Mouse (Mus musculus) c-Kit-positive CD71-positive TER-119-positive erythroid progenitor cells, embryonic 14.5 days (primary cell): ENCODE results near the gene Hist1h3d.
"Not testable (repeated sequence)": the region's sequence is repeated elsewhere in the genome, so short reads cannot be mapped to it uniquely, and the experiment has no call there.

Experiments
- DNase-seq: peaks from one replicate; pipeline ENCODE4 v3.0.0-alpha.2; 2013; ENCODE audit warnings: low spot score

Hist1h3d gene

DNA sequence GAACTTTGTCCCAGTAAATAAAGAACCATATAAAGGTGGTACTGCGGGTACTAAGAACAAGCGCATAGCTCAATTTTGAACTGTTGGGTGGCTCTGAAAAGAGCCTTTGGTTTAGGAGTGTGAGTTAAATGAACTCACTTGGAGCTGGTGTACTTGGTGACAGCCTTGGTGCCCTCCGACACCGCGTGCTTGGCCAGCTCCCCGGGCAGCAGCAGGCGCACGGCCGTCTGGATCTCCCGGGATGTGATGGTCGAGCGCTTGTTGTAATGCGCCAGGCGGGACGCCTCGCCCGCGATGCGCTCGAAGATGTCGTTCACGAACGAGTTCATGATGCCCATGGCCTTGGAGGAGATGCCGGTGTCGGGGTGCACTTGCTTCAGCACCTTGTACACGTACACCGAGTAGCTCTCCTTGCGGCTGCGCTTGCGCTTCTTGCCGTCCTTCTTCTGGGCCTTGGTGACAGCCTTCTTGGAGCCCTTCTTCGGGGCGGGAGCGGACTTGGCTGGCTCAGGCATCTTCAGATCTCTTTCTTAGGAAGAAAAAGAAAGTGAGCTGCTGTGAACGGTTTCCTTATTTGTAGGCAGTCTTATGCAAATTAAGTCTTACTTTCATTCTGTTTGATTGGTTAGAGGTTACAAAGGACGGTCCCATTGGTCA, 10.0 kb downstream of the Hist1h3d start:
- peak; percentile 97 for DNase-seq

DNA sequence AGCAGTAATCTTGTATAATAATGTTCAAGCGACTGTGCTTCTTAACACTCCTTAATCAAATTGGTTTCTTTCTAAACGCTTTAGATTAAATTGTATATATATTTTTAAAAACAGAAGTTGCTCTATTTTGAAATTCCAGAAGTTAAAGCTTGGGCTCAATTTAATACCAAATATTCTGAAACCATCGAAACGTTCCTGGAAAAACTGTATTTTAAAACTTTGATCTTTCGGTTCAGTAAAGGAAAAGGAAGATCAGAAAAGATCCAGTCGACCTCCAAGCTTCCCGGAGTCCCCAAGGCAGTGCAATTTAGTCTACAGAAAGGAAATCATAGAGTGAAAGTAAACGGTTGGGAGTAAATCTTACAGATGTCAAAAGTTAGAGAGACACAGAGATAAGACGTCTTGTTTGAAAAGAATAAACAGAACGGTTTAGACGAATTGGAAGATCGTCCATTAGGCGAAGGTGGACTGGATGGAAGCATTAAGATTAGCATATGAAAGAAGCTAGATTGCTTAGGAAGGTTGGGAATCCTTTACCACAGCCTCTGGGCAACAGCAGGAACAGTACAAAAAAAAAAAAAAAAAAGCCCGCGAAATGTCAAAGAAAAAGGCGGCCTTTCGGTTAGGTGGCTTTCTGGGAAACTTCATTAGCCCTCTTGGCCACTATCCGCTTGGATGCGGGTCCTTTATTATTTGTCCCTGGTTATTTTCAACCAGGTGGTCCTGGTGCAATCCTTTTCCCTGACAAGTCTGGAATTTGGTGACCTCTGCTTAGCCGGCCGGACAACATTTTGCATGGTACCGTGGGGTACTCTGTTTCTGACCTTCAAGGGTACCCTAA, 10.8 kb downstream of the Hist1h3d start:
- peak; percentile 63 for DNase-seq

GRCm38 (mm10) chr13:23586940-23587225, 11.3 kb downstream of the Hist1h3d start:
- DNase-seq, result peak; percentile 38

DNA sequence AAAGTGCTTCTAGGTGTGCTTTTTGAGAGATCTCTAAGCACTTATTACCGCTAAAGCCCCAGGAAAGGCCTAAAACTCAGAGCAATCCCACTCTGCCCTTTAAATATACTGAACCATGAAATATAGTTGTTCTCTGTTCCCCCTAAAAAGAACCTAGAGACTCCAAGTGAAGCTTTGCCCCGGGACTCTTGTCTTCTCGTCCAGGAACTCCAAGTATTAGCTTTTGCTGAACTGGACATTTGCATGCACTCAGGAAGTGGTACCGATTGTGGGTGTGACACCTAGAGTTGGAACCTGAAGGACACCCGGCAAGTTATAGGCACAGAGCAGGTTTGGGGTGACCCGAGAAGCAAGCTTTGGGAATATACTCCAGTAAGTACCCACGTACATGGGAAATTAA, 15.6 kb downstream of the Hist1h3d start:
- no peak for DNase-seq

DNA sequence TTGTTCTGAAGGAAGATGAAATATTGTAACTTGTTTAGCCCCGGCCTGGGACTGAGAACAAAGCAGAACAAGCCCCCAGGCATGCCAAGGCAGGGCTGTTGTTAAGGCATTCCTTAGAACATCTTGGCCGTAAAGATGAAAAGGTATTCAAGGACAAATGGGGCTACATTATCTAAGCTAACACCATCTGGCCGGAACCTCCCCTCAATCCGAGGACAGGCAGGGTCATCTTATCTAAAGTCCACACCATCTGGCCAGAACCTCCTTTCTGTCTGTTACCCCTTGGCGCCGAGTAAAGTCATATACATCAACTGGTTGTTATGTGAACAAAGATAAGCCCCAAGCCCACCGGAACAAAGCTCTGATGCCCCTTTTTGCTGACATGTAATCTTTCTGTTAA, 16.3 kb downstream of the Hist1h3d start:
- DNase-seq, result not testable (repeated sequence)

DNA sequence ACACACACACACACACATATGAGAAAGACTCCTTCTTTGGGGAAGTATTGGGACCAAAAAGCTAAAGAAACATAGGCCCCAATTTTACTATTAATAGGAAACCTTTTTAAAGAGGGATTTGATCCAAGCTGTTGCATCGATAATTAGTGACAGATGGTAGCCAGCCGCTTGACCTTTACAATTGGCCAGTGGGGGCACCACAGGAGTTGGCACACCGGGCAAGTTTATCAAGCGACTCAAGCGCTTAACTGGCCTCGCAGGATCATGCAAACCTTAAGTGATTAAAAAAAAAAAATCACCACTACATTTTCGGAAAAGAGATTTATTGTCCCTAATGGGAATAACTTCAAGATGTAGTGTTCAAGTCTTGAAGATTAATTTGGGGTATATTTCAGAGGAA, 17.1 kb downstream of the Hist1h3d start:
- no peak for DNase-seq

DNA sequence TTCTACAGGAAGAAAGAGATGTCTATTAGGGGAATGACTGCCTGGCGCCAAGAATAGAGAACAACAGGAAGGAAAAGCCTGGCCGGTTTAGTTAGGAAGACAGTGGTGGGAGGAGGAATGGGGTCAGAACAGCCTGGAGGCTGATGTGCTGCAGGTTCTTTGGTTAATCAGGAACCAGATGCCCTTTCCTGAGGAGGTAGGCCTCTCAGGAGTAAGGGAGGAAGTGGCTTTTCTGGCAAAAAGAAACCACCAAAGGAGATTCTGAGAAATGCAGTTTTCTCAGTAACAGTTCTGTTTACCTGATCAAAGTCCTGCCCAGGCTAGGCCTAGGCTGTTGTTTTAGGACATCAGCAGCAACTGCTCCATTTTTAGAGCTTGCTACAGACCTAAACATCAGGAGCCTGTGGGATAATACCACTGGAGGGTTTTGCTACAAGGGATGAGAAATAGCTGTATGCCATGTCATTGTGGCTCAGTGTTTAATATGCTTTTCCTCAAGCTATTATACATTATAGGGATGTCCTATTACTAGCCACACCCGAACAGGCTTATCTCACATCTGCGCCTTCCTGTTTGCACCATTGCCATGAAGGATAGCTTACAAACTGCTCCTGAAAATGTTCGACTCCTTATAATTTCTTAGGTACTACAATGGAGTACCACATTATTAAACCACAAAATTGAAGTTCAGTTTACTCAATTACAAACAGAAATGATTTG, 17.6 kb downstream of the Hist1h3d start:
- peak; percentile 39 for DNase-seq

GRCm38 (mm10) chr13:23595185-23595584, 19.6 kb downstream of the Hist1h3d start:
- DNase-seq, result no peak

DNA sequence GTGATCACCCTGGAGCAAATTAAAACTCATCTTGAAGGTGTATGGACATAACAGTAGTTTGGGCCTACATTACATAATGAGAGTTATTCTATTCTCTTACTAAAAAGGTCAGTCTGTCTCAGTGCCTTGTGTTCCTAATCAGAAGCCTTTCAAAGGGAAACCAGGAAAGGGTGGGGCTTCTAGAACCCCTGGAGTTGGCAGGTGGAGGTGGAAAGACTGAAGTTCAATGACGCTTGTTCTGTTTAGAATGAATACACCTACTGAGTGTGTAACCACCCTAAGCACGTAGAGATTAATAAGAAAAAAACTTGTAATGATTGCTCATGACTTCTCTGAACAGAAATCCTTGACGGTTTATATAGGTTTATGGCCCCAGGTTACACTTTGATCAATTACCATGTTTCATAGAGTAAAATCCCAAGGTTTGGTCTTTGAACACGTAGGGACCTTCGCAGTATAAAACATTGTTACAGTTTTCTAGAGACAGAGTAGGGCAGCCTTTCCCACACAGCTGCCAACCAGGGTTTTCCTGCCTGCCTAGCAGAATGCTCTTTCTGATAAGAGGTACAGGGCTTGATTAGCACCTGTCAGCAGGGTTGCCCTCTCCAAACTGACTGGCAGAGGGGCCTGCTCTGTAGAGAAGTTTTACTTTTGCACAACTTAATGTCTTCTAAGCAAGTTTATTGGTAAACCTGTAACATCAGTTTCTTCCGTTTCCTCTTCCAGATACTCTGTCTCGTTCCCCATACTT, 20.2 kb downstream of the Hist1h3d start:
- peak; percentile 68 for DNase-seq

GRCm38 (mm10) chr13:23597957-23598356, 22.4 kb downstream of the Hist1h3d start:
- DNase-seq, result peak; percentile 90

GRCm38 (mm10) chr13:23603182-23603699, 27.7 kb downstream of the Hist1h3d start:
- no peak for DNase-seq

DNA sequence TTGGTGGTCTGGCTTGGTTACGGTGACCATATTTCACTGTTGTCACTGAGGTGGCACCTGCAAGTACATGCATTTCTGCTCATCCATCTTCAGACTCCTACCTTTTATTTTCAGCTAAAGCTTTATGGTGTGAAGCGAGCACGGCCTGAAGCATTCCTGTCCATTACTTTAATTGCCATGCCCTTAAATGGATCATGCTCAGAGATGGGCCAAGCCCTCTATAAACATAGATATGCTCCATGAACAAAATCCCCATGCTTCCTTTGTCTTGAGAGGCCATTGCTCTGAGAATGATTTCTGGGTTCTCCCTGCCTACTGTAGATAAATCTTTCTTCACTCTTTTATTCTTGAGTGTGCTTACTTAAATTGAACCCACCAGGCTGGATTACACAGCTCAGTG, 28.9 kb downstream of the Hist1h3d start:
- DNase-seq, result no peak

GRCm38 (mm10) chr13:23605052-23605451, 29.5 kb downstream of the Hist1h3d start:
- no peak for DNase-seq

DNA sequence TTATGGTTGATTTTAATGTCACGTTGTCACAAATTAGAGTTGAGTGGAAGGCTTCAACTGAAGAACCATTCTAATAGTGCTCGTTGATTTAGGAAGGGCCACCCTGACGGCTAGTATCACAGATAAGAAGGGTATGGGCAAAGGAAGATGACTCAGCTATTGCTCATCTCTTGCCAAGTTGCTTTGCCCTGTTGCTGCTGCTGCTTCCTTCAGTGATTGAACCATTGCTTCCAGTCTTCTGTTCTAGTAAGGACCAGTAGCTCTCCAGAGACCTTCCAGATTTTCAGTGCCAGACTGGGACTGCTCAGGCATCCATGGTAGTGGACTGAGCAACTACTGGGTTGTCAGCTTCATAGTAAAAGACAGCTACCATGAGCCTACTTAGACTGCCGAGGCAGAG, 33.6 kb downstream of the Hist1h3d start:
- DNase-seq, result peak; percentile 67

DNA sequence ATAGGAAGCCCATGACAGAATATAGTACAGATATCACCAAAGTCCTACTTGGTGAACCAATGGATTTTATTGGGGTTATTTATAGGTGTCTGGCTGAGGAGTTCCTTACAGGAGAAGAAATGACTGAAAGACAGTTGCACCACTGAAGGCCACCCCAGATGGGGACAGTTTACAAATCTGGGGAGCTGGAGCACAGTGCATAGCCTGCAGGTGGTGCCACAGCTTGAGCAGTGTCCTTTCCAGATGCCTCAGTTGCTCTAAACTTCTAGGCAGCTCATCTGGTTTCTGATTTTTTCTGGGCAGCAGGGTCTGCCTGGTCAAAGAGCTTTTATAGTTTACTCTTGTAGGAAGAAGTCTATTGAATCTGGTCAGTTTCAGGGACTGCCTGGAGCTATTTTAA, 34.3 kb downstream of the Hist1h3d start:
- no peak for DNase-seq

DNA sequence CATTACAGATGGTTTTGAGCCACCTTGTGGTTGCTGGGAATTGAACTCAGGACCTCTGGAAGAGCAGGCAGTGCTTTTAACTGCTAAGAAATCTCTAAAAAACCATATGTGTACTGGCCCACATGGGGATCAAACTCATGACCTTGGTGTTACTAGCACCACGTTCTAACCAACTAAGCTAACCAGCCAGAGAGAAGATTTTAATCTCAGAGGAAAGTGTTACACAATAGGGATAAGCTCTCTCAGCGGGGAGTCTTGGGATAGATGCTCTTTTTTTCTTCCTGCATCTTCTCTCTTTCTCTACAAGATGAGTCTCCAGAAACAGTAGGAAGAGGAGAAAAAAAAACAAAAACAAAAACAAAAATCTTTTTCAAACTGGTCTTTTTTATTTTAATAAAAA, 34.8 kb downstream of the Hist1h3d start:
- no peak for DNase-seq

- DNase-seq, result no peak
These were observed 36.1 kb downstream of the Hist1h3d start for GRCm38 (mm10) chr13:23611638-23612037.

GRCm38 (mm10) chr13:23620056-23620732, 44.6 kb downstream of the Hist1h3d start:
- DNase-seq, result no peak

GRCm38 (mm10) chr13:23620733-23621531, 45.4 kb downstream of the Hist1h3d start, which contains the start of gene Hist1h2be:
Gene Hist1h2be, minus strand, starts transcription at chr13:23621124.
- peak; percentile 94 for DNase-seq

- DNase-seq, result peak; percentile 89
These were observed 46.1 kb downstream of the Hist1h3d start for GRCm38 (mm10) chr13:23621532-23622174.
